Mouse (Mus musculus) gastrocnemius, adult 2 months (tissue): ENCODE measurements around the gene Dclk1. TPM values are rescaled to one million over a fixed set of nuclear protein-coding genes. Genes with fewer than 3 reads are reported as not detected.

Experiments
- DNase-seq: peaks from one replicate; pipeline ENCODE4 v3.0.0; 2022
- H3K27ac ChIP-seq: fragments of 200-600 bp; 2 replicates; pipeline ENCODE4 v1.8.1; 2022; ENCODE audit warnings: mild to moderate bottlenecking
- H3K4me3 ChIP-seq: fragments of 200-600 bp; 2 replicates; pipeline ENCODE4 v1.8.1; 2022; ENCODE audit warnings: mild to moderate bottlenecking, moderate library complexity
- CTCF ChIP-seq: fragments of 200-600 bp; IDR thresholded peaks from 2 replicates; pipeline ENCODE4 v1.8.1; 2022; ENCODE audit warnings: antibody characterized with exemption, mild to moderate bottlenecking, moderate library complexity
- intact Hi-C: fragments of 180-260 bp; cut with DNase I; formaldehyde crosslinking; loops from one replicate; pipeline ENCODE4 v1.15.1; 2025
- total RNA-seq, 2 experiments: library from RNA; stranded (reverse); gene quantifications; 2 replicates each; pipeline ENCODE4 v1.2.3; 2021

The Dclk1 gene
- total RNA-seq, 2 experiments from 2014 or later: 1.5 to 3.5 TPM

GRCm38 (mm10) chr3:55523735-55524477 lies 281.7 kb downstream of the Dclk1 start:
- intact Hi-C loops: no loop called here
- no peak overlapping the region for H3K4me3 ChIP-seq
- no peak for DNase-seq
- H3K27ac ChIP-seq: peak overlapping the region; percentile 35; the same call in 1 of the 2 replicates
- TF ChIP-seq CTCF: no peak

GRCm38 (mm10) chr3:55524491-55525195 lies 282.5 kb downstream of the Dclk1 start:
- Histone ChIP-seq H3K4me3 (no peak overlapping the region), H3K27ac (peak overlapping the region; percentile 35; the same call in 1 of the 2 replicates)
- no peak for TF ChIP-seq CTCF
- DNase-seq: peak; percentile 72
- intact Hi-C loops: loop anchor here (5.0 kb wide), 1 partner anchor 38 kb away; no protein-coding TSS in a partner anchor

GRCm38 (mm10) chr3:55526470-55526869 lies 284.3 kb downstream of the Dclk1 start:
- intact Hi-C loops: loop anchor here (5.0 kb wide), 1 partner anchor 36 kb away; no protein-coding TSS in a partner anchor
- TF ChIP-seq CTCF: no peak

GRCm38 (mm10) chr3:55527566-55527965 lies 285.4 kb downstream of the Dclk1 start:
- DNase-seq: no peak
- TF ChIP-seq CTCF: no peak
- Histone ChIP-seq H3K27ac (no peak overlapping the region), H3K4me3 (no peak overlapping the region)
- intact Hi-C loops: loop anchor here (5.0 kb wide), 1 partner anchor 35 kb away; no protein-coding TSS in a partner anchor

More at GRCm38 (mm10) chr3:55526470-55526869, 284.3 kb downstream of the Dclk1 start:
- DNase-seq: no peak
- Histone ChIP-seq H3K4me3 (no peak overlapping the region), H3K27ac (no peak overlapping the region)

GRCm38 (mm10) chr3:55528012-55528411 lies 285.8 kb downstream of the Dclk1 start:
- Histone ChIP-seq H3K4me3 (no peak overlapping the region), H3K27ac (no peak overlapping the region)
- intact Hi-C loops: loop anchor here (5.0 kb wide), 1 partner anchor 34 kb away; no protein-coding TSS in a partner anchor
- no peak for DNase-seq
- no peak for TF ChIP-seq CTCF

- Histone ChIP-seq H3K4me3 (no peak overlapping the region), H3K27ac (peak overlapping the region; percentile 66)
- peak; percentile 22 for DNase-seq
- no peak for TF ChIP-seq CTCF
- intact Hi-C loops: loop anchor here (5.0 kb wide), 1 partner anchor 33 kb away; no protein-coding TSS in a partner anchor
Observed at GRCm38 (mm10) chr3:55529414-55529813, 287.2 kb downstream of the Dclk1 start.

- peak; percentile 24 for DNase-seq
- peak overlapping the region; percentile 66; the same call in 1 of the 2 replicates for H3K27ac ChIP-seq
- TF ChIP-seq CTCF: no peak
- no peak overlapping the region for H3K4me3 ChIP-seq
- intact Hi-C loops: no loop called here
Observed at GRCm38 (mm10) chr3:55531204-55532044, 289.3 kb downstream of the Dclk1 start.

- TF ChIP-seq CTCF: no peak
- no peak for DNase-seq
- H3K27ac ChIP-seq: peak overlapping the region; percentile 41; the same call in 1 of the 2 replicates
- no peak overlapping the region for H3K4me3 ChIP-seq
- intact Hi-C loops: no loop called here
Observed at GRCm38 (mm10) chr3:55532175-55532973, 290.2 kb downstream of the Dclk1 start.

GRCm38 (mm10) chr3:55535591-55536200 lies 293.5 kb downstream of the Dclk1 start:
- intact Hi-C loops: no loop called here
- no peak for DNase-seq
- Histone ChIP-seq H3K4me3 (no peak overlapping the region), H3K27ac (no peak overlapping the region)
- no peak for TF ChIP-seq CTCF

GRCm38 (mm10) chr3:55536901-55537300 lies 294.7 kb downstream of the Dclk1 start:
- DNase-seq: no peak
- intact Hi-C loops: no loop called here
- Histone ChIP-seq H3K4me3 (no peak overlapping the region), H3K27ac (no peak overlapping the region)
- no peak for TF ChIP-seq CTCF

GRCm38 (mm10) chr3:55537714-55538113 lies 295.6 kb downstream of the Dclk1 start:
- no peak for DNase-seq
- H3K27ac ChIP-seq: no peak overlapping the region
- intact Hi-C loops: no loop called here
- H3K4me3 ChIP-seq: no peak overlapping the region
- TF ChIP-seq CTCF: no peak
